Mouse (Mus musculus) induced T-regulatory cell, adult 2 months (primary cell): ENCODE results near the gene Slc1a7.

Source experiments
- DNase-seq: peaks from one replicate; pipeline ENCODE4 v3.0.0-alpha.2; 2012; ENCODE audit warnings: low read depth

Gene Slc1a7

GRCm38 (mm10) chr4:108014466-108014865, 46.3 kb downstream of the Slc1a7 start:
- DNase-seq = no peak

GRCm38 (mm10) chr4:108015067-108015765, 47.1 kb downstream of the Slc1a7 start:
- no peak for DNase-seq

- DNase-seq = no peak
These were observed 48.2 kb downstream of the Slc1a7 start for GRCm38 (mm10) chr4:108016321-108016720.

GRCm38 (mm10) chr4:108017839-108018238, 49.7 kb downstream of the Slc1a7 start:
- DNase-seq = no peak

- DNase-seq = no peak
These were observed 50.2 kb downstream of the Slc1a7 start for GRCm38 (mm10) chr4:108018241-108018923.

GRCm38 (mm10) chr4:108018961-108019921, 51.1 kb downstream of the Slc1a7 start:
- DNase-seq = no peak

GRCm38 (mm10) chr4:108020178-108020577, 52.0 kb downstream of the Slc1a7 start:
- no peak for DNase-seq

- no peak for DNase-seq
These were observed 55.1 kb downstream of the Slc1a7 start for GRCm38 (mm10) chr4:108023186-108023585.

GRCm38 (mm10) chr4:108024641-108025040, 56.5 kb downstream of the Slc1a7 start:
- DNase-seq = no peak

GRCm38 (mm10) chr4:108025269-108025668, 57.1 kb downstream of the Slc1a7 start:
- DNase-seq = no peak

GRCm38 (mm10) chr4:108026193-108026592, 58.1 kb downstream of the Slc1a7 start:
- DNase-seq = no peak

- DNase-seq = no peak
These were observed 62.9 kb downstream of the Slc1a7 start for GRCm38 (mm10) chr4:108030888-108031501.

- peak; percentile 9 for DNase-seq
These were observed 63.6 kb downstream of the Slc1a7 start for GRCm38 (mm10) chr4:108031502-108032351.

GRCm38 (mm10) chr4:108032352-108032849, 64.3 kb downstream of the Slc1a7 start:
- no peak for DNase-seq

GRCm38 (mm10) chr4:108033041-108033764, 65.1 kb downstream of the Slc1a7 start:
- no peak for DNase-seq

GRCm38 (mm10) chr4:108037027-108037426, 68.9 kb downstream of the Slc1a7 start:
- DNase-seq = no peak

- no peak for DNase-seq
These were observed 77.3 kb downstream of the Slc1a7 start for GRCm38 (mm10) chr4:108045136-108046107.

GRCm38 (mm10) chr4:108046136-108046535, 78.0 kb downstream of the Slc1a7 start:
- no peak for DNase-seq
